10 mouse cellular contexts compared by ENCODE assay signal in genomic region chr17:28515431-28516341, GRCm38 (mm10). TPM values are rescaled to one million over a fixed set of nuclear protein-coding genes. Genes with fewer than 3 reads are reported as not detected.
DNase-seq lines count a peak whose midpoint lies in the region; ATAC-seq and TF ChIP-seq lines count a peak whose summit lies in the region.
"Had no signal": no experiment of that assay in that cellular context is flagged by ENCODE, and none has a peak within 500 bp of the region (broad histone marks: within the 10 kb centered on the region; RNA-seq: fewer than 3 reads in every experiment).

No protein-coding gene starts in this region.

- no peak for ATAC-seq in heart, embryonic 11.5 days (replicated peaks; ENCODE audit: insufficient number of reproducible peaks, low FRiP score, low TSS enrichment)
- peak; percentile 57 for ATAC-seq in inflammation-experienced regulatory T-cells, adult 6 months

- no peaks in the 10 kb centered on the region for H3K9me3 ChIP-seq in heart, embryonic 11.5 days (replicated peaks; ENCODE audit: control insufficient read depth, low read length)
- no peaks in the 10 kb centered on the region for H3K9me3 ChIP-seq in ES-Bruce4 (replicated peaks; ENCODE audit: control insufficient read depth, insufficient read depth, low read length, poor library complexity, severe bottlenecking)
- H3K9me3 ChIP-seq: midbrain, embryonic 12.5 days had no signal

- TF ChIP-seq CTCF in ES-Bruce4 (IDR thresholded peaks at IDR 0.05; ENCODE audit: low read depth, low read length): no peak
- no peak for TF ChIP-seq CTCF in small intestine, adult 2 months (IDR thresholded peaks at IDR 0.05; ENCODE audit: extremely low read depth, insufficient read length, insufficient replicate concordance, low read depth, low read length)

- DNase-seq in heart, adult 18-20 months: peak; percentile 81 to 91
- no peak for DNase-seq in cerebellum, postnatal 10 days
- no peak for DNase-seq in right cerebral cortex, postnatal 10 days (ENCODE audit: low spot score in 2 of 2)
- no peak for DNase-seq in layer of hippocampus, adult 18-20 months (ENCODE audit: low spot score in 2 of 2)

- no peak overlapping the region for H3K27ac ChIP-seq in heart, embryonic 11.5 days (ENCODE audit: low read depth, low read length)
- no peak overlapping the region for H3K27ac ChIP-seq in ES-Bruce4 (ENCODE audit: insufficient read depth, low read length)
- peak overlapping the region; percentile 34 for H3K27ac ChIP-seq in small intestine, adult 2 months (ENCODE audit: insufficient read depth, low read depth, low read length)
- H3K27ac ChIP-seq: midbrain, embryonic 12.5 days had no signal

- H3K27me3 ChIP-seq in heart, embryonic 11.5 days (ENCODE audit: control insufficient read depth, insufficient read depth, low read length): peaks cover 34% of the 10 kb centered on the region
- H3K27me3 ChIP-seq in ES-Bruce4 (ENCODE audit: control insufficient read depth, insufficient read depth, low read length, poor library complexity, severe bottlenecking): no peaks in the 10 kb centered on the region
- no peaks in the 10 kb centered on the region for H3K27me3 ChIP-seq in small intestine, adult 2 months (ENCODE audit: control insufficient read depth, insufficient read depth, low read length)

- H3K4me3 ChIP-seq in heart, embryonic 11.5 days (ENCODE audit: low read depth, low read length): no peak overlapping the region
- H3K4me3 ChIP-seq in ES-Bruce4 (ENCODE audit: low read depth, low read length): no peak overlapping the region
- H3K4me3 ChIP-seq in small intestine, adult 2 months (ENCODE audit: low read depth, low read length): no peak overlapping the region
- H3K4me3 ChIP-seq: erythroblast, embryonic 14.5 days; midbrain, embryonic 12.5 days had no signal

- TF ChIP-seq POLR2A in ES-Bruce4 (IDR thresholded peaks at IDR 0.05; ENCODE audit: insufficient read depth, low read length): no peak
- no peak for TF ChIP-seq POLR2A in small intestine, adult 2 months (IDR thresholded peaks at IDR 0.05; ENCODE audit: low read depth, low read length)

- WGBS in heart, embryonic 11.5 days (ENCODE audit: insufficient replicate concordance): 54% methylated on average over 10 of the region's 10 CpGs
- 37% methylated on average over 10 of the region's 10 CpGs for WGBS in small intestine, adult 2 months

- peaks cover 14% of the 10 kb centered on the region for H3K4me1 ChIP-seq in heart, embryonic 11.5 days (ENCODE audit: control insufficient read depth, insufficient read depth, low read length)
- H3K4me1 ChIP-seq in ES-Bruce4 (ENCODE audit: control insufficient read depth, insufficient read depth, low read length): peaks cover 7% of the 10 kb centered on the region
- peaks cover 51% of the 10 kb centered on the region for H3K4me1 ChIP-seq in small intestine, adult 2 months (ENCODE audit: control insufficient read depth, insufficient read depth, insufficient read length, low read length)

- H3K36me3 ChIP-seq in heart, embryonic 11.5 days (ENCODE audit: control insufficient read depth, insufficient read depth, low read length): no peaks in the 10 kb centered on the region
- H3K36me3 ChIP-seq in ES-Bruce4 (ENCODE audit: control insufficient read depth, insufficient read depth, low read length, poor library complexity, severe bottlenecking): no peaks in the 10 kb centered on the region
- H3K36me3 ChIP-seq in small intestine, adult 2 months (ENCODE audit: control insufficient read depth, insufficient read depth, low read length): no peaks in the 10 kb centered on the region
- H3K36me3 ChIP-seq: midbrain, embryonic 12.5 days had no signal

- peak; percentile 44; the same call in 1 of the 2 replicates for TF ChIP-seq EP300 in ES-Bruce4 (IDR thresholded peaks at IDR 0.05; ENCODE audit: insufficient read depth, low read depth, low read length)

- no peak overlapping the region for H3K4me2 ChIP-seq in heart, embryonic 11.5 days
- H3K4me2 ChIP-seq: midbrain, embryonic 12.5 days had no signal

- H3K9ac ChIP-seq in heart, embryonic 11.5 days (ENCODE audit: low read depth, low read length): no peak overlapping the region
- no peak overlapping the region for H3K9ac ChIP-seq in ES-Bruce4 (ENCODE audit: low read depth, poor library complexity, severe bottlenecking)
- H3K9ac ChIP-seq: midbrain, embryonic 12.5 days had no signal

RNA-seq across cellular contexts. Expression of gene Fkbp5, which starts 1.6 kb away (rescaled TPM):
- 100 to 1,000 TPM in 1 of 2 experiments, 10 to 100 TPM in 1; 65.4 to 103 TPM for total RNA-seq in heart, adult 18-20 months (2021)
- polyA plus RNA-seq in heart, embryonic 11.5 days (2014; fragmentation: Nextera tagmentation; extraction: Ambion mirVana): 5.0 and 5.8 TPM in 2 replicates
- 60.2 and 67.1 TPM in 2 replicates for polyA plus RNA-seq in ES-Bruce4 (2011; ENCODE audit: insufficient read depth, insufficient read length, low read depth, missing spikeins)
- polyA plus RNA-seq in inflammation-experienced regulatory T-cells, adult 6 months (2017; shearing (Covaris generic)): 10 to 100 TPM; 19.3 to 24.5 (median 20.4) TPM
- polyA plus RNA-seq in small intestine, adult 2 months (2012; rRNA removed): 4.0 and 10.6 TPM in 2 replicates
- 10 to 100 TPM; 81.9 to 84.3 TPM for total RNA-seq in layer of hippocampus, adult 18-20 months (2021)

RNA-seq across cellular contexts. Expression of gene Armc12, which starts 14.9 kb away (rescaled TPM):
- not detected for total RNA-seq in heart, adult 18-20 months (2021)
- not detected in 2 replicates for polyA plus RNA-seq in heart, embryonic 11.5 days (2014; fragmentation: Nextera tagmentation; extraction: Ambion mirVana)
- polyA plus RNA-seq in ES-Bruce4 (2011; ENCODE audit: insufficient read depth, insufficient read length, low read depth, missing spikeins): not detected in 2 replicates
- under 1 TPM in 2 of 3 experiments, not detected in 1; 0.46 to 0.78 TPM for polyA plus RNA-seq in inflammation-experienced regulatory T-cells, adult 6 months (2017; shearing (Covaris generic))
- polyA plus RNA-seq in small intestine, adult 2 months (2012; rRNA removed): not detected in 2 replicates
- total RNA-seq in layer of hippocampus, adult 18-20 months (2021): not detected
- polyA plus RNA-seq: erythroblast, embryonic 14.5 days; midbrain, embryonic 12.5 days had no signal

RNA-seq across cellular contexts. Expression of gene Clpsl2, which starts 33.5 kb away (rescaled TPM):
- total RNA-seq in heart, adult 18-20 months (2021): not detected
- polyA plus RNA-seq in heart, embryonic 11.5 days (2014; fragmentation: Nextera tagmentation; extraction: Ambion mirVana): not detected in 2 replicates
- not detected in 2 replicates for polyA plus RNA-seq in ES-Bruce4 (2011; ENCODE audit: insufficient read depth, insufficient read length, low read depth, missing spikeins)
- not detected for polyA plus RNA-seq in inflammation-experienced regulatory T-cells, adult 6 months (2017; shearing (Covaris generic))
- polyA plus RNA-seq in small intestine, adult 2 months (2012; rRNA removed): not detected in 2 replicates
- total RNA-seq in layer of hippocampus, adult 18-20 months (2021): not detected
- polyA plus RNA-seq: erythroblast, embryonic 14.5 days; midbrain, embryonic 12.5 days had no signal

RNA-seq across cellular contexts. Expression of gene Clps, which starts 44.9 kb away (rescaled TPM):
- not detected for total RNA-seq in heart, adult 18-20 months (2021)
- 0.73 TPM in 1 of 2 replicates, not detected in the other for polyA plus RNA-seq in heart, embryonic 11.5 days (2014; fragmentation: Nextera tagmentation; extraction: Ambion mirVana)
- not detected in 2 replicates for polyA plus RNA-seq in ES-Bruce4 (2011; ENCODE audit: insufficient read depth, insufficient read length, low read depth, missing spikeins)
- not detected for polyA plus RNA-seq in inflammation-experienced regulatory T-cells, adult 6 months (2017; shearing (Covaris generic))
- polyA plus RNA-seq in small intestine, adult 2 months (2012; rRNA removed): 1,332 and 30,405 TPM in 2 replicates
- not detected for total RNA-seq in layer of hippocampus, adult 18-20 months (2021)
- polyA plus RNA-seq: erythroblast, embryonic 14.5 days; midbrain, embryonic 12.5 days had no signal

RNA-seq across cellular contexts. Expression of gene Lhfpl5, which starts 59.8 kb away (rescaled TPM):
- total RNA-seq in heart, adult 18-20 months (2021): not detected
- polyA plus RNA-seq in heart, embryonic 11.5 days (2014; fragmentation: Nextera tagmentation; extraction: Ambion mirVana): 0.14 TPM in 1 of 2 replicates, not detected in the other
- polyA plus RNA-seq in ES-Bruce4 (2011; ENCODE audit: insufficient read depth, insufficient read length, low read depth, missing spikeins): not detected in 2 replicates
- polyA plus RNA-seq in inflammation-experienced regulatory T-cells, adult 6 months (2017; shearing (Covaris generic)): 1 to 10 TPM; 1.0 to 2.0 (median 1.9) TPM
- 0.66 and 1.0 TPM in 2 replicates for polyA plus RNA-seq in small intestine, adult 2 months (2012; rRNA removed)
- total RNA-seq in layer of hippocampus, adult 18-20 months (2021): 1 to 10 TPM; 3.8 to 3.9 TPM
- polyA plus RNA-seq: erythroblast, embryonic 14.5 days had no signal

Comparison
In these comparisons a context has a peak if more than half of its experiments do, and no peak if none do; other contexts are left out.
1. DNase-seq: peak in heart, adult 18-20 months (2 of 2); none in cerebellum, postnatal 10 days (0 of 2), right cerebral cortex, postnatal 10 days (0 of 2) and layer of hippocampus, adult 18-20 months (0 of 2).